Mouse (Mus musculus) lung, postnatal 0 days (tissue): Measurements from ENCODE around the gene Rtn1.

Source experiments
- CTCF ChIP-seq: IDR thresholded peaks from 2 replicates; pipeline ENCODE4 v1.5.1; 2016; ENCODE audit warnings: antibody characterized with exemption, mild to moderate bottlenecking
- EP300 ChIP-seq: IDR thresholded peaks from 2 replicates; pipeline ENCODE4 v1.6.1; 2016; ENCODE audit warnings: antibody characterized with exemption, mild to moderate bottlenecking, control low read depth

GRCm38 (mm10) chr12:72408111-72408891, 553 bp downstream of the Rtn1 start:
- TF ChIP-seq CTCF (no peak), EP300 (no peak)
